8 mouse cellular contexts compared by ENCODE assay signal in the genomic region with DNA sequence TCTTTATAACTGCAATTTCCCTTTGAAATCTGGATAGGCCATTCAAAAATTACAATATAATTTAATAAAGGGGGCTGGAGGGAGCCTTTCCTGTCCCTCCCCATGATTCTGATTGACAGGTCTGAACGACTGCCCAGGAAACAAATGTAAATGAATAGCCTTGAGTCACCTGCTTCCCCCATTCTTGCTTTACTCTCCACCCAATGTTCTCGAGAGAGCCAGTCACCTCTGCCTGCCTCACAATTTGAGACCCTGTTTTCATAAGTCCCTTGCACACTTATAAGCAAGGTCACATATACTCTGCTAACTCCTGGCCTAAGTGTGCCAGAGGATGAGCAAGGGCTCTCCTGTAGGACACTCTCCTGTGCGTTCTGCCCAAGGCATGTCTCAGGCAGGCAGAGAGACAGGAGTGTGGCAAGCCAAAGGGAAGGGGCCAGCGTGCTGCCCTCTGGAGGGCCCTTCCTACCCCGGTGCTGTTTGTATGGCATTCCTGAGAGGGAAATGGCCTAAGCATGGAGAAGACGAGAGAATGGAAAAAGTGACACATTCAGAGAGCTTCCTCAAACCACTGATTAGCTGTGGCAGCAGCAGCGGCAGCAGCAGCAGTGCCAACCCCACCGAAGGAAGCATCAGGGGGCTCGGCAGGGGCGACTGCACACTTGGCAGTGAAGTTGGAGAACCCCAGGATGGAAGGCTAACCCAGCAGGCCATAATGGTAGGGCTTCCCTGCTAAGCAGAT. TPM values are rescaled to one million over a fixed set of nuclear protein-coding genes. Genes with fewer than 3 reads are reported as not detected.
DNase-seq lines count a peak whose midpoint lies in the region; ATAC-seq and TF ChIP-seq lines count a peak whose summit lies in the region.

No protein-coding gene starts in this region.

- no peaks in the 10 kb centered on the region for H3K27me3 ChIP-seq in intestine, embryonic 15.5 days (replicated peaks)
- H3K27me3 ChIP-seq in neural tube, embryonic 13.5 days, result no peaks in the 10 kb centered on the region

- no peaks in the 10 kb centered on the region for H3K9me3 ChIP-seq in intestine, embryonic 15.5 days
- no peaks in the 10 kb centered on the region for H3K9me3 ChIP-seq in neural tube, embryonic 13.5 days

- H3K27ac ChIP-seq in embryonic fibroblast, embryonic 13.5 days (ENCODE audit: insufficient read depth, low read length), result peak overlapping the region; percentile 93
- peak overlapping the region; percentile 49; the same call in 1 of the 2 replicates for H3K27ac ChIP-seq in intestine, embryonic 15.5 days
- 0 out of 2 replicates have a peak overlapping the region, but pooled peaks have one; percentile 28 for H3K27ac ChIP-seq in neural tube, embryonic 13.5 days (replicated peaks)

- TF ChIP-seq POLR2A in embryonic fibroblast, embryonic 13.5 days (IDR thresholded peaks at IDR 0.05; ENCODE audit: low read depth, low read length), result 0 out of 2 replicates have a peak, but pooled peaks have one; percentile 22

- H3K4me2 ChIP-seq in intestine, embryonic 15.5 days (replicated peaks), result peak overlapping the region; percentile 6; the same call in 1 of the 2 replicates
- H3K4me2 ChIP-seq in neural tube, embryonic 13.5 days, result peak overlapping the region; percentile 27; the same call in 1 of the 2 replicates

- DNase-seq in kidney, postnatal 4 days, result peak; percentile 52 to 62
- no peak for DNase-seq in kidney, postnatal 25 days
- no peak for DNase-seq in thymus, postnatal 4 days
- no peak for DNase-seq in ovary, postnatal 36 days (ENCODE audit: low spot score)
- no peak for DNase-seq in yolk sac, embryonic 10.5 days (ENCODE audit: low spot score)

- TF ChIP-seq CTCF in embryonic fibroblast, embryonic 13.5 days (IDR thresholded peaks at IDR 0.05; ENCODE audit: borderline replicate concordance, insufficient read depth, low read length), result no peak

- 26% methylated on average over 10 of the region's 10 CpGs for WGBS in intestine, embryonic 15.5 days
- WGBS in neural tube, embryonic 13.5 days, result 20% methylated on average over 10 of the region's 10 CpGs

- H3K4me3 ChIP-seq in embryonic fibroblast, embryonic 13.5 days (ENCODE audit: insufficient read depth, low read length), result no peak overlapping the region
- no peak overlapping the region; the same call in 1 of the 2 replicates for H3K4me3 ChIP-seq in intestine, embryonic 15.5 days (replicated peaks)
- no peak overlapping the region for H3K4me3 ChIP-seq in neural tube, embryonic 13.5 days

- H3K36me3 ChIP-seq in intestine, embryonic 15.5 days, result no peaks in the 10 kb centered on the region
- H3K36me3 ChIP-seq in neural tube, embryonic 13.5 days, result no peaks in the 10 kb centered on the region

- peaks cover 15% of the 10 kb centered on the region for H3K4me1 ChIP-seq in embryonic fibroblast, embryonic 13.5 days (ENCODE audit: control insufficient read depth, insufficient read depth, low read length)
- H3K4me1 ChIP-seq in intestine, embryonic 15.5 days (replicated peaks), result peaks cover 66% of the 10 kb centered on the region
- H3K4me1 ChIP-seq in neural tube, embryonic 13.5 days (replicated peaks), result peaks cover 91% of the 10 kb centered on the region

- no peak for ATAC-seq in intestine, embryonic 15.5 days
- ATAC-seq in neural tube, embryonic 13.5 days (ENCODE audit: low read depth), result no peak

- peak overlapping the region; percentile 33; the same call in 1 of the 2 replicates for H3K9ac ChIP-seq in intestine, embryonic 15.5 days
- peak overlapping the region; percentile 55 for H3K9ac ChIP-seq in neural tube, embryonic 13.5 days

RNA-seq across cellular contexts. Expression of a gene that starts 5.3 kb away (rescaled TPM):
- 145 and 172 TPM in 2 replicates for polyA plus RNA-seq in embryonic fibroblast, embryonic 13.5 days (2011; ENCODE audit: insufficient read length, low read depth, missing spikeins)
- polyA plus RNA-seq in intestine, embryonic 15.5 days (2015; fragmentation: Nextera tagmentation; extraction: Ambion mirVana), result 61.8 and 66.2 TPM in 2 replicates
- 38.7 and 41.3 TPM in 2 replicates for polyA plus RNA-seq in neural tube, embryonic 13.5 days (2015; fragmentation: Nextera tagmentation; extraction: Ambion mirVana)

RNA-seq across cellular contexts. Expression of a gene that starts 21.8 kb away (rescaled TPM):
- 6.5 and 7.2 TPM in 2 replicates for polyA plus RNA-seq in embryonic fibroblast, embryonic 13.5 days (2011; ENCODE audit: insufficient read length, low read depth, missing spikeins)
- polyA plus RNA-seq in intestine, embryonic 15.5 days (2015; fragmentation: Nextera tagmentation; extraction: Ambion mirVana), result 64.6 and 73.2 TPM in 2 replicates
- polyA plus RNA-seq in neural tube, embryonic 13.5 days (2015; fragmentation: Nextera tagmentation; extraction: Ambion mirVana), result 41.8 and 45.3 TPM in 2 replicates

RNA-seq across cellular contexts. Expression of a gene that starts 22.0 kb away (rescaled TPM):
- 33.5 and 45.2 TPM in 2 replicates for polyA plus RNA-seq in embryonic fibroblast, embryonic 13.5 days (2011; ENCODE audit: insufficient read length, low read depth, missing spikeins)
- polyA plus RNA-seq in intestine, embryonic 15.5 days (2015; fragmentation: Nextera tagmentation; extraction: Ambion mirVana), result 148 and 156 TPM in 2 replicates
- polyA plus RNA-seq in neural tube, embryonic 13.5 days (2015; fragmentation: Nextera tagmentation; extraction: Ambion mirVana), result 63.2 and 70.1 TPM in 2 replicates

RNA-seq across cellular contexts. Expression of a gene that starts 26.1 kb away (rescaled TPM):
- polyA plus RNA-seq in embryonic fibroblast, embryonic 13.5 days (2011; ENCODE audit: insufficient read length, low read depth, missing spikeins), result 63.6 and 64.4 TPM in 2 replicates
- polyA plus RNA-seq in intestine, embryonic 15.5 days (2015; fragmentation: Nextera tagmentation; extraction: Ambion mirVana), result 41.1 and 45.7 TPM in 2 replicates
- 40.0 and 41.7 TPM in 2 replicates for polyA plus RNA-seq in neural tube, embryonic 13.5 days (2015; fragmentation: Nextera tagmentation; extraction: Ambion mirVana)

RNA-seq across cellular contexts. Expression of a gene that starts 50.2 kb away (rescaled TPM):
- polyA plus RNA-seq in embryonic fibroblast, embryonic 13.5 days (2011; ENCODE audit: insufficient read length, low read depth, missing spikeins), result 29.9 and 32.3 TPM in 2 replicates
- 56.4 and 58.4 TPM in 2 replicates for polyA plus RNA-seq in intestine, embryonic 15.5 days (2015; fragmentation: Nextera tagmentation; extraction: Ambion mirVana)
- 47.7 and 53.5 TPM in 2 replicates for polyA plus RNA-seq in neural tube, embryonic 13.5 days (2015; fragmentation: Nextera tagmentation; extraction: Ambion mirVana)

Comparison
In these comparisons a context has a peak if more than half of its experiments do, and no peak if none do; other contexts are left out.
1. DNase-seq: peak in kidney, postnatal 4 days (2 of 2); none in kidney, postnatal 25 days (0 of 2), thymus, postnatal 4 days (single experiment), ovary, postnatal 36 days (single experiment) and yolk sac, embryonic 10.5 days (single experiment).
2. H3K27ac ChIP-seq: peak in every context shown above with its lines; median percentile 93 in embryonic fibroblast, embryonic 13.5 days; 49 in intestine, embryonic 15.5 days; 28 in neural tube, embryonic 13.5 days.